Mouse (Mus musculus) thymus, postnatal 36 days (tissue): Measurements from ENCODE around the gene Snx20.
"Not testable (repeated sequence)": the region's sequence is repeated elsewhere in the genome, so short reads cannot be mapped to it uniquely, and the experiment has no call there.

Source experiments
- DNase-seq, 2 experiments: peaks; one replicate each; pipeline ENCODE4 v3.0.0; 2022; ENCODE audit warnings: mixed read lengths in 2 of 2

Snx20 gene

GRCm38 (mm10) chr8:88635474-88636397 is at the start of gene Snx20:
Gene Snx20 (minus strand): TSS chr8:88636128.
- peak; percentile 47 to 58 for DNase-seq

GRCm38 (mm10) chr8:88683656-88684289 is 47.8 kb upstream of the Snx20 start:
- DNase-seq = no peak

GRCm38 (mm10) chr8:88681046-88681445 is 45.1 kb upstream of the Snx20 start:
- DNase-seq = no peak

- DNase-seq = no peak
These were observed 44.6 kb upstream of the Snx20 start for GRCm38 (mm10) chr8:88680566-88680965.

GRCm38 (mm10) chr8:88677071-88677470 is 41.1 kb upstream of the Snx20 start:
- no peak for DNase-seq

- DNase-seq = no peak
These were observed 39.6 kb upstream of the Snx20 start for GRCm38 (mm10) chr8:88675372-88676165.

- DNase-seq = no peak
These were observed 37.9 kb upstream of the Snx20 start for GRCm38 (mm10) chr8:88673859-88674258.

GRCm38 (mm10) chr8:88671575-88671974 is 35.6 kb upstream of the Snx20 start:
- DNase-seq = peak in 1 of 2 experiments; percentile 1

GRCm38 (mm10) chr8:88670782-88671181 is 34.9 kb upstream of the Snx20 start:
- peak; percentile 36 to 57 for DNase-seq

GRCm38 (mm10) chr8:88668400-88669086 is 32.6 kb upstream of the Snx20 start:
- peak; percentile 38 to 59 for DNase-seq

- no peak for DNase-seq
These were observed 30.5 kb upstream of the Snx20 start for GRCm38 (mm10) chr8:88666435-88666834.

GRCm38 (mm10) chr8:88664947-88665346 is 29.0 kb upstream of the Snx20 start:
- no peak for DNase-seq

- DNase-seq = no peak
These were observed 28.2 kb upstream of the Snx20 start for GRCm38 (mm10) chr8:88664121-88664520.

- no peak for DNase-seq
These were observed 26.5 kb upstream of the Snx20 start for GRCm38 (mm10) chr8:88662401-88662821.

GRCm38 (mm10) chr8:88659873-88660272 is 23.9 kb upstream of the Snx20 start:
- no peak for DNase-seq

- no peak for DNase-seq
These were observed 19.4 kb upstream of the Snx20 start for GRCm38 (mm10) chr8:88655334-88655733.

- not testable (repeated sequence) for DNase-seq
These were observed 15.2 kb upstream of the Snx20 start for GRCm38 (mm10) chr8:88651122-88651521.

- no peak for DNase-seq
These were observed 14.2 kb upstream of the Snx20 start for GRCm38 (mm10) chr8:88650016-88650708.

- DNase-seq = no peak
These were observed 12.4 kb upstream of the Snx20 start for GRCm38 (mm10) chr8:88648322-88648721.

- DNase-seq = peak; percentile 79 to 84
These were observed 11.2 kb upstream of the Snx20 start, which contains the start of gene Nod2 for GRCm38 (mm10) chr8:88646837-88647778. Gene Nod2 (plus strand): TSS chr8:88647315.
